In genomic region chr3:87996971-87997614, GRCm38 (mm10) we compare ENCODE assay signal across 8 mouse cellular contexts. TPM values are rescaled to one million over a fixed set of nuclear protein-coding genes. Genes with fewer than 3 reads are reported as not detected.
DNase-seq lines count a peak whose midpoint lies in the region; ATAC-seq and TF ChIP-seq lines count a peak whose summit lies in the region.

No protein-coding gene starts in this region.

- H3K36me3 ChIP-seq in heart, embryonic 13.5 days, result no peaks in the 10 kb centered on the region
- H3K36me3 ChIP-seq in limb, embryonic 13.5 days, result no peaks in the 10 kb centered on the region
- H3K36me3 ChIP-seq in midbrain, postnatal 0 days (ENCODE audit: insufficient read depth, low read length), result peaks cover 3% of the 10 kb centered on the region; the same call in 1 of the 2 replicates

- no peak for TF ChIP-seq CTCF in midbrain, postnatal 0 days (IDR thresholded peaks at IDR 0.05)

- H3K4me1 ChIP-seq in heart, embryonic 13.5 days, result peaks cover 24% of the 10 kb centered on the region
- H3K4me1 ChIP-seq in limb, embryonic 13.5 days, result peaks cover 27% of the 10 kb centered on the region
- peaks cover 17% of the 10 kb centered on the region for H3K4me1 ChIP-seq in midbrain, postnatal 0 days (ENCODE audit: insufficient read depth, low read length)

- ATAC-seq in heart, embryonic 13.5 days (ENCODE audit: extremely low read depth, insufficient number of reproducible peaks, low FRiP score, low TSS enrichment), result no peak
- no peak for ATAC-seq in limb, embryonic 13.5 days (ENCODE audit: low FRiP score, low read depth)
- no peak for ATAC-seq in midbrain, postnatal 0 days (ENCODE audit: low FRiP score)

- peak overlapping the region; percentile 60 for H3K9ac ChIP-seq in heart, embryonic 13.5 days
- 0 out of 2 replicates have a peak overlapping the region, but pooled peaks have one; percentile 39 for H3K9ac ChIP-seq in limb, embryonic 13.5 days
- H3K9ac ChIP-seq in midbrain, postnatal 0 days (replicated peaks; ENCODE audit: low read length, poor library complexity, severe bottlenecking), result peak overlapping the region; percentile 55

- H3K27ac ChIP-seq in heart, embryonic 13.5 days (replicated peaks), result no peak overlapping the region
- H3K27ac ChIP-seq in limb, embryonic 13.5 days, result no peak overlapping the region
- no peak overlapping the region for H3K27ac ChIP-seq in midbrain, postnatal 0 days (ENCODE audit: low read depth, low read length)

- peak overlapping the region; percentile 68 for H3K4me2 ChIP-seq in heart, embryonic 13.5 days
- peak overlapping the region; percentile 62 for H3K4me2 ChIP-seq in limb, embryonic 13.5 days (replicated peaks)
- H3K4me2 ChIP-seq in midbrain, postnatal 0 days (ENCODE audit: low read depth, low read length, poor library complexity, severe bottlenecking), result peak overlapping the region; percentile 77

- H3K27me3 ChIP-seq in heart, embryonic 13.5 days (replicated peaks), result peaks cover 100% of the 10 kb centered on the region
- peaks cover 100% of the 10 kb centered on the region for H3K27me3 ChIP-seq in limb, embryonic 13.5 days
- peaks cover 77% of the 10 kb centered on the region for H3K27me3 ChIP-seq in midbrain, postnatal 0 days (ENCODE audit: insufficient read depth, low read length)

- H3K9me3 ChIP-seq in heart, embryonic 13.5 days, result no peaks in the 10 kb centered on the region
- no peaks in the 10 kb centered on the region for H3K9me3 ChIP-seq in limb, embryonic 13.5 days
- no peaks in the 10 kb centered on the region for H3K9me3 ChIP-seq in midbrain, postnatal 0 days (ENCODE audit: low read length)

- WGBS in heart, embryonic 13.5 days, result under 1% methylated on average over 49 of the region's 49 CpGs
- WGBS in limb, embryonic 13.5 days, result 1% methylated on average over 49 of the region's 49 CpGs
- WGBS in midbrain, postnatal 0 days, result 2% methylated on average over 46 of the region's 49 CpGs

- peak overlapping the region; percentile 49 for H3K4me3 ChIP-seq in heart, embryonic 13.5 days
- peak overlapping the region; percentile 39 for H3K4me3 ChIP-seq in limb, embryonic 13.5 days
- peak overlapping the region; percentile 44 for H3K4me3 ChIP-seq in midbrain, postnatal 0 days (ENCODE audit: low read depth, low read length)

- DNase-seq in cerebellum, postnatal 14 days, result peak; percentile 28 to 43
- no peak for DNase-seq in cerebellum, adult 8-10 months
- DNase-seq in Muller cell, postnatal 12 days (ENCODE audit: inconsistent ontology term), result peak; percentile 65
- no peak for DNase-seq in midbrain, postnatal 0 days (ENCODE audit: low spot score)
- no peak for DNase-seq in urinary bladder, postnatal 36 days (ENCODE audit: low spot score in 2 of 2)
- no peak for DNase-seq in right cerebral cortex, adult 18-20 months

RNA-seq across cellular contexts. Expression of gene Bcan, which starts 2.9 kb away (rescaled TPM):
- polyA plus RNA-seq in heart, embryonic 13.5 days (2015; fragmentation: Nextera tagmentation; extraction: Ambion mirVana), result 0.07 TPM in 1 of 2 replicates, not detected in the other
- 0.57 and 0.59 TPM in 2 replicates for polyA plus RNA-seq in limb, embryonic 13.5 days (2015; fragmentation: Nextera tagmentation; extraction: Ambion mirVana)
- 248 and 284 TPM in 2 replicates for total RNA-seq in midbrain, postnatal 0 days (2014; rRNA removed)
- polyA plus RNA-seq in midbrain, postnatal 0 days (2015; fragmentation: Nextera tagmentation; extraction: Ambion mirVana), result 180 and 212 TPM in 2 replicates

RNA-seq across cellular contexts. Expression of gene Nes, which starts 26.2 kb away (rescaled TPM):
- polyA plus RNA-seq in heart, embryonic 13.5 days (2015; fragmentation: Nextera tagmentation; extraction: Ambion mirVana), result 18.7 and 18.9 TPM in 2 replicates
- 30.5 and 32.8 TPM in 2 replicates for polyA plus RNA-seq in limb, embryonic 13.5 days (2015; fragmentation: Nextera tagmentation; extraction: Ambion mirVana)
- total RNA-seq in midbrain, postnatal 0 days (2014; rRNA removed), result 22.4 and 37.1 TPM in 2 replicates
- polyA plus RNA-seq in midbrain, postnatal 0 days (2015; fragmentation: Nextera tagmentation; extraction: Ambion mirVana), result 8.2 and 8.8 TPM in 2 replicates

RNA-seq across cellular contexts. Expression of gene Hapln2, which starts 30.3 kb away (rescaled TPM):
- polyA plus RNA-seq in heart, embryonic 13.5 days (2015; fragmentation: Nextera tagmentation; extraction: Ambion mirVana), result not detected in 2 replicates
- polyA plus RNA-seq in limb, embryonic 13.5 days (2015; fragmentation: Nextera tagmentation; extraction: Ambion mirVana), result 0.23 TPM in 1 of 2 replicates, not detected in the other
- 2.4 and 3.0 TPM in 2 replicates for total RNA-seq in midbrain, postnatal 0 days (2014; rRNA removed)
- polyA plus RNA-seq in midbrain, postnatal 0 days (2015; fragmentation: Nextera tagmentation; extraction: Ambion mirVana), result 0.83 and 0.85 TPM in 2 replicates

RNA-seq across cellular contexts. Expression of gene Gpatch4, which starts 45.8 kb away (rescaled TPM):
- 18.7 and 20.9 TPM in 2 replicates for polyA plus RNA-seq in heart, embryonic 13.5 days (2015; fragmentation: Nextera tagmentation; extraction: Ambion mirVana)
- 33.0 and 33.9 TPM in 2 replicates for polyA plus RNA-seq in limb, embryonic 13.5 days (2015; fragmentation: Nextera tagmentation; extraction: Ambion mirVana)
- 7.8 and 18.5 TPM in 2 replicates for total RNA-seq in midbrain, postnatal 0 days (2014; rRNA removed)
- polyA plus RNA-seq in midbrain, postnatal 0 days (2015; fragmentation: Nextera tagmentation; extraction: Ambion mirVana), result 32.3 and 35.7 TPM in 2 replicates

RNA-seq across cellular contexts. Expression of gene Crabp2, which starts 48.6 kb away (rescaled TPM):
- polyA plus RNA-seq in heart, embryonic 13.5 days (2015; fragmentation: Nextera tagmentation; extraction: Ambion mirVana), result 6.2 and 8.4 TPM in 2 replicates
- 518 and 520 TPM in 2 replicates for polyA plus RNA-seq in limb, embryonic 13.5 days (2015; fragmentation: Nextera tagmentation; extraction: Ambion mirVana)
- 19.2 and 27.1 TPM in 2 replicates for total RNA-seq in midbrain, postnatal 0 days (2014; rRNA removed)
- 49.0 and 50.8 TPM in 2 replicates for polyA plus RNA-seq in midbrain, postnatal 0 days (2015; fragmentation: Nextera tagmentation; extraction: Ambion mirVana)

Comparison
In these comparisons a context has a peak if more than half of its experiments do, and no peak if none do; other contexts are left out.
1. DNase-seq: peak in cerebellum, postnatal 14 days (2 of 2) and Muller cell, postnatal 12 days (single experiment); none in cerebellum, adult 8-10 months (single experiment), midbrain, postnatal 0 days (single experiment), urinary bladder, postnatal 36 days (0 of 2) and right cerebral cortex, adult 18-20 months (single experiment).
2. RNA of gene Bcan, which starts 2.9 kb away (polyA plus RNA-seq): 180 to 212 TPM in midbrain, postnatal 0 days; 0.57 to 0.59 TPM in limb, embryonic 13.5 days and 0.07 TPM in heart, embryonic 13.5 days; every median in the first group is over 100 times any median in the second.
3. Peak in every context shown above with its lines, with median percentiles within 50 percentile points of each other: H3K4me2 ChIP-seq, H3K4me3 ChIP-seq and H3K9ac ChIP-seq.